Mouse (Mus musculus) adrenal gland, postnatal 10 days (tissue): Measurements from ENCODE around the gene Exosc10. TPM values are rescaled to one million over a fixed set of nuclear protein-coding genes. Genes with fewer than 3 reads are reported as not detected.

Experiments
- DNase-seq: peaks from one replicate; pipeline ENCODE4 v3.0.0; 2021; ENCODE audit warnings: mixed read lengths
- total RNA-seq, 2 experiments: library from RNA; stranded (reverse); gene quantifications; 2 replicates each; pipeline ENCODE4 v1.2.3; 2021

Exosc10 gene
- total RNA-seq, 2 experiments from 2014 or later: 45.7 to 55.6 TPM

- DNase-seq: no peak
These were observed 12.6 kb downstream of the Exosc10 start for GRCm38 (mm10) chr4:148570693-148571295.

GRCm38 (mm10) chr4:148573222-148573621 is 15.0 kb downstream of the Exosc10 start:
- no peak for DNase-seq

- no peak for DNase-seq
These were observed 22.5 kb downstream of the Exosc10 start for GRCm38 (mm10) chr4:148580765-148581164.

GRCm38 (mm10) chr4:148581422-148581821 is 23.2 kb downstream of the Exosc10 start:
- no peak for DNase-seq

DNA sequence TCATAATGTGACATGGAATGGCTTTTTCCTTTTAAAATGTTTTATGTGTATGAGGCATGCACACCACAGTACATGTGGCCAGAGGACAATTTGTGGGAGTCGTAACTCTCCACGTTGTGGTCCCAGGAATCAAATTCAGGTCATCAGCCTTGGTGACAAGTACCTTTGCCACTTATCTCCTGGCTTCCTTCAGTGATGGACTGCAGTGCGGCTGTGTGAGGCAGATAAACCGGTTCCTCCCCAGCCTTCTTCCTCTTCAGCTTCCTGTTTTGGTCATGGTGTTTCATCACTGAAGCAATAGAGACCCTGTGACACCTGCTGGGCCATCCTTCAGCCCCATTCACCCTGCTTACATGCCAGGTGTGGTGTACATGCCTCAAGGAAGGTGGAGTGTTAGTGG is 25.0 kb downstream of the Exosc10 start:
- DNase-seq: no peak

- DNase-seq: no peak
These were observed 28.4 kb downstream of the Exosc10 start for GRCm38 (mm10) chr4:148586648-148587047.

- DNase-seq: no peak
These were observed 30.6 kb downstream of the Exosc10 start for GRCm38 (mm10) chr4:148588793-148589192.

GRCm38 (mm10) chr4:148589565-148589964 is 31.3 kb downstream of the Exosc10 start:
- no peak for DNase-seq

DNA sequence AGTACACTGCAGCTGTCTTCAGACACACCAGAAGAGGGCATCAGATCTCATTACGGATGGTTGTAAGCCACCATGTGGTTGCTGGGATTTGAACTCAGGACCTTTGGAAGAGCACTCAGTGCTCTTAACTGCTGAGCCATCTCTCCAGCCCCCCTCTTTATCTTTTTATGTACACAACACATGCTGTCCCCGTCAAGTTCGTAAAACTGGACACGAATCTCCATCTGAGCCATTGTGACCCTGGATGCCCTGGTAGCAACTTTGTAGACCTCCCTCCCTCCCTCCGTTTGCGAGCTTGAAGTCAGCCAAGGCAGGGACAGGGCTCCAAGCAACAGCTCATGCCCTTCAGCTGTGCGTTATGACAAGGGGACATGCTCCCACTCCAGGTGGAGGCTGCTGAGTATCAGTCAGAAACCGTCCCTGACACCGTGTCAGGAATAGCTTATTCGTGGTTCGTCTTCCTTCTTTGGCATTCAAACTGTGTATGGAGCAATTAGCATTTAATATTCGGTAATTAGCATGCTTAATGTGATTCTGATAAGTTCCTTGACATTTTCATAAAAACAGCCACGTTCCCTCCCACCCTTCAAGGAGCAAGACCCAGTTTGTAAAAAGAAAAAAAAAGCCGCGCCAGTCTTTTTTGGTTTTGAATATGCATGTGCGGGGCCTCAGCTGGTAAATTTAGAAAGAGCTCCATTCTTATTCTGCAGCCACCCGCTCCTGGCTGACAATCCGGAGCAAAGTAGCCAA is 32.4 kb downstream of the Exosc10 start:
- DNase-seq: no peak

GRCm38 (mm10) chr4:148591171-148591630 is 33.0 kb downstream of the Exosc10 start, which contains the start of gene Srm:
Gene Srm (plus strand): TSS chr4:148591503.
- peak; percentile 99 for DNase-seq

DNA sequence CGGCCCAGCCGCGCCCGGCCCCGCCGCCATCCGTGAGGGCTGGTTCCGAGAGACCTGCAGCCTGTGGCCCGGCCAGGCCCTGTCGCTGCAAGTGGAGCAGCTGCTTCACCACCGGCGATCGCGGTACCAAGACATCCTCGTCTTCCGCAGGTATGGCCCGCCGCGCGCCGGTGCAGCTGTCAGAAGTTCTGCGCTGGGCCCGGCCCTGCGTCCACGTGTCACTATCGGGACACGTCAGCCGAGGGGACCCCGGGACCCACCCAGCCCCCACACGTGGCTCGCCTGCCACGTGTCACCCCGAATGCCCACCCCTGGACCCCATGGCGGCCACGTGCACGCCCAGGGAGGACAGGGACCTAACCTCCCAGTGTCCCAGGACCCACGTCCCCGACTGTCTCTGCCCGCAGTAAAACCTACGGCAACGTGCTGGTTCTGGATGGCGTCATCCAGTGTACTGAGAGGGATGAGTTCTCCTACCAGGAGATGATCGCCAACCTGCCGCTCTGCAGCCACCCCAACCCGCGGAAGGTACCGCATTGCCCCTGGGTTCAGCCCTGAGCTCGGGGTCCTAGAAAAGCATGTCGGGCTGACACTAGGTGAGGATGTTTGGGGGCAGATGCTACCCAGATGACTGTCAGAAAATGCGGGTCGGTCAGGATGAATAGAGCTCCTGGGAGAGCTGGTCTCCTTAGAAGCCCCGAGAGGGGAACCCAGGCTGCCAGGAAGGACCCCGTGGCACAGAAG is 33.6 kb downstream of the Exosc10 start:
- no peak for DNase-seq

DNA sequence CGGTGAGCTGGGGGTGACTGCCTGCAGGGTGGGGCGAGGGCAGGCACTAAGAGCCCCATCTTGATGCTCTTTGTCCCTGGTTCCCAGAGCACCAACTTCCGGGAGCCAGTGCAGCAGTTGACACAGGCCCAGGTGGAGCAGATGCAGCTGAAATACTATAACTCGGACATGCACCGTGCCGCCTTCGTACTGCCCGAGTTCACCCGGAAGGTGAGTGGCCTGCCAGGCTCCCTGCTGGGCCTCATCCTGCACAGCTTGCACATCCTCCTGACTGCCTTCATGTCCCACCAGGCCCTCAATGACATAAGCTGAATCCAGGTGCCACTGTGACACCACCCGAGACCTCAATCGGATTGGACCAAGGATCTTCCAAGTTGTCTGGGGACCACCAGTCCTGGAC is 35.8 kb downstream of the Exosc10 start:
- no peak for DNase-seq

GRCm38 (mm10) chr4:148595916-148596315 is 37.7 kb downstream of the Exosc10 start:
- no peak for DNase-seq

DNA sequence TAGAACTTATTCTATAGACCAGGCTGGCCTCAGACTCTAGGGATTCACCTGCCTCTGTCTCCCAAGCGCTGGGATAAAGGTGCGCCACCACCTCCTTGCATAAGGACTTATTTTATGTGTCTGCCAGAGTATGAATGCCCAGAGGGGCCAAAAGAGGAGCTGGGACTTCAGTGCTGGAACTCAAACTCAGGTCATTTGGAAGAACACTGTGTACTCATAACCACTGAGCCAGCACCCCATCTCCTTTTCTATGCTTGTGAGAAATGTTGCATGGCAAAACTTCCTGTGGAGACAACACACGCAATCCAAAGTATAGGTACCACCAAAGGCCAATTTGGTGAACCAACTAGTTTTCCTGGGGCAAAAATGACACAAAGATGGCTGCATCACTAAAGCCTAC is 38.5 kb downstream of the Exosc10 start:
- no peak for DNase-seq

DNA sequence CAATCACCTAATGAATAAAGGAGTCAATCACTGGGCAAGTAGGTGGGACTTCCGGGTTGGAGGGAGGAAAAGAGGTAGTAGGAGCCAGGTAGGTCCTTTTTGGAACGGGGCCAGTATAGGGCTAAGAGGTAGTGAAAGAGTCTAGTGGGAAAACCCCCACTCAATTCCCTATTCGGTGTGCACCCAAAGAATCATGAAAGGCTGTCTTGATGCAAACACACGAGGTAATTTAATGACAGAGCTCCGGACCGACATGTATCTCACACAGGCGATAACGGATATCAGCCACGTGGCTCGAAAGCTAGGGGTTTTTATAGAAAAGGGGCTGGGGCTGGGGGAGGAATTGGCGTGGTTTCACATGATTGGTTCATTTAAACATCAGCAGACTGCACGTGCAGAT is 40.6 kb downstream of the Exosc10 start:
- DNase-seq: no peak

DNA sequence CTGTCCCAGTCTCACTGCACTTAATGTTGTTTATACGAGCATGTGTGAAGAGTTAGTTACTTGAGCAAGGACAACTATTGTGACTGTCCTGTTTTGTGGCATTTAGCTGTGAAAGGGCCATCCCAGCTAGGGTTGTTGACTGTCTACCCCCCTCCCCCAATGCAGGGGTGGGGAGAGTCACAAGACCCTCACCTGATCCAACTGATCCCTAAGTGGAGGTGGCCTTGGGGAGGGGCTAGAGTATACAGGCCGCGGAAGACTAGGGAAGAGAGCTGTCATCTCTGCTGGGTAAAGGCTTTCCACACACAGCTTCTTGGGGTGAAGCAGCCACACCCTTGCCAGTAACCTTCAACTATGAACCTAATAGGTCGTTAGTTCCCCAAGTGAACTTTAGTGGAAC is 42.1 kb downstream of the Exosc10 start:
- no peak for DNase-seq

GRCm38 (mm10) chr4:148601871-148602270 is 43.6 kb downstream of the Exosc10 start:
- no peak for DNase-seq

- DNase-seq: no peak
These were observed 44.3 kb downstream of the Exosc10 start, which contains the start of gene Masp2 for GRCm38 (mm10) chr4:148602357-148603120. Gene Masp2 (plus strand): TSS chr4:148602554.

DNA sequence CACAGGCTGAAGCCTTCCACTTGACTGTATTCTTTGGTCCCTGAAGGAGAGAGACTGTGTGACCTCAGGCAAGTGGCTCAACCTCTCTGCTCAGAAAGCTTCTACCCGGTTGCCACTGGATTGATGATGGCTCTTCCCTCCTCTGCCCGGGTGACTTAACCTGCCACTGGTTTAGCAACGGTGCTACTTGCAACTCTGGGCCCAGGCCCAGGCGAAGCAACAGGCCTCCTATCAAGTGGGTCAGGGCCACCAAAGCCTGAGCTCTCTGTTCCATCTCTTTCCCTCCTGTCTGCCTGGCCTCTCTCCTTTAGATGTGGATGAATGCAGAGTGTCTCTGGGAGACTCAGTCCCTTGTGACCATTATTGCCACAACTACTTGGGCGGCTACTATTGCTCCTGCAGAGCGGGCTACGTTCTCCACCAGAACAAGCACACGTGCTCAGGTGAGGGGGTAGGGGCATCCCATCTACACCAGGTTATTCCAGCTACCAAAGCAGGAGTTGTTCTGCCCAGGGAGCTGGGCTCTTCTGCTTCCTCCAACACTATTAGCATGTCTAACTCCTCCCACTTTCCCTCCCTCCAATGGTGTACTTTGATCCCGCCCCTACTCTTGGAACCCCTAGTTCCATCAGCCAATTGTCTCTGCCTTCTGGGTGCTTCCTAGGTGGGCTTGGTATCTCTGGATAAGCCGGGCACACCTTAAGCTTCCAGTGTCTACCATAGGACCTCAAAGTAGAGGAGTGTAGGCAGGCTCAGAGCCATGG is 45.3 kb downstream of the Exosc10 start:
- DNase-seq: no peak

GRCm38 (mm10) chr4:148604141-148604540 is 45.9 kb downstream of the Exosc10 start:
- no peak for DNase-seq

DNA sequence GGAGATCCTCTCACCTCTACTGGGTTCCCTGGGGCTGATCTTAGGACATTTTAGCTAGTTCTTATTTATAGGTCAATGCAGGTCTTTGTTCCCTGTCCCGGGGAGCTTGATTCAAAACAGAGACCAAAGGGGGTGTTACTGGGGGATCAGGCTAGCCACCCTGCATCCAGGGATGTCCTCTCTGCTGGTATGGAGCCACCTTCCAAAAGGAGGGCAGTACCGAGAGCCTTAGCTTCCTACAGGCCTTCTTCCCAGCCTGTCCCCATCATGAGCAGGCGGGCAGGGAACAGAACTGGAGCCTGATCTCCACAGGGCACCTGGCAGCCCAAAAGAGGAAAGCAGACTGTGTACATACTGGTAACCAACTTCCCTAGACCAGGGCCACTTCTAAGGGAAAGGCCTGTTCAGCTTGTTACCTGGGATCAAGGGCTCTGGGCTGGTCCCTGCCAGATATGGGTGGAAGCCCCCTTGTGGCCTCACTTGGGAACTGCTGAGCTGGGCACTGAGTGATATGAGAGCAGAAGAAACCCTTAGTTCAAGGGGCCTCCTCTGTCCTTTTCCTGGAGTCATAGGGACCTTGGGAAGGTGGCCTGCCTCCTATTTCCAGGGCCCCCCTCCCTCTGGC is 46.4 kb downstream of the Exosc10 start:
- DNase-seq: peak; percentile 81
